Mouse (Mus musculus): ENCODE data around the gene Pacs2.
A peak's percentile ranks its signal among the peaks of the same experiment; 100 is the strongest.

Pacs2 gene

DNA sequence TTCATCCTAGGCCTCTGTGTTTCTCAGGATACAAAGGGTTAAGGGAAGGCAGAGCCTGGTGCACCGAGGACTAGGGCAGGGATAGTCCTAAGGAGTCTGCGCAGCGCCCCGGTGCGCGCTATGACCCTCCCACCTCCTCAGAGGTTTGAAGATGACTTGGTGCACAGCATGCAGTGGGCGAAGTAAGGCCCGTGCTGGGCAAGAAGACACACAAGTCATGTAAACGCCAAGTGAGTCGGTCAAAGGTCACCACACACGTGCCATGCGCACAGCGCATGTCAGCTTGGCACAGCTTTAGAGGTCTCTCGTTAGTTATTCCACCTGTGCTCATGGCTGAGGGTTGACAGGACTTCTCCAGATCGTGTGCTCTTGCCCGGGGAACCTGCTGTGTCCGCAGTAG, 75.7 kb downstream of the Pacs2 start:
- DNase-seq: no peak

DNA sequence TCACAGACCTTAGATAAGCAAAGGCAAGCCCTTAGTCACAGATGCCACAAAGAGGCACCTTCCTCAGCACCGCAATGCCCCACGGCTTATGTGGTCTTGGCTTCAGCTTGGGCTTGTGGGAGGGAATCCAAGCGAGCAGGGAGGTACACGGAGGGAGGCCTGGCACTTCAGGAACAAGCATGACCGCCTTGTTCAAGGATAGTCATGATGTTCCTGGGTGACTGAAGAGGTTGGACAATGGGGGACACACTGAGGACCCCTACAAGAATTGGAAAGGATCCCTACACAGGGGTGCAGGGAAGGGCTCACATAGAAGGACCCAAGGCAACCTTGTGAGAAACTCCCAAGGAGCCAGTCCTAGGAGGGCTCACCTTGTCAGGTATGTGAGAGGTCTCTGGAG, 82.7 kb downstream of the Pacs2 start:
- no peak for DNase-seq

- DNase-seq: peak; percentile 51 to 65
These were observed 83.5 kb downstream of the Pacs2 start, which contains the start of gene Mta1 for GRCm38 (mm10) chr12:113097749-113098281. TSS of gene Mta1 (plus strand) at chr12:113098278.

DNA sequence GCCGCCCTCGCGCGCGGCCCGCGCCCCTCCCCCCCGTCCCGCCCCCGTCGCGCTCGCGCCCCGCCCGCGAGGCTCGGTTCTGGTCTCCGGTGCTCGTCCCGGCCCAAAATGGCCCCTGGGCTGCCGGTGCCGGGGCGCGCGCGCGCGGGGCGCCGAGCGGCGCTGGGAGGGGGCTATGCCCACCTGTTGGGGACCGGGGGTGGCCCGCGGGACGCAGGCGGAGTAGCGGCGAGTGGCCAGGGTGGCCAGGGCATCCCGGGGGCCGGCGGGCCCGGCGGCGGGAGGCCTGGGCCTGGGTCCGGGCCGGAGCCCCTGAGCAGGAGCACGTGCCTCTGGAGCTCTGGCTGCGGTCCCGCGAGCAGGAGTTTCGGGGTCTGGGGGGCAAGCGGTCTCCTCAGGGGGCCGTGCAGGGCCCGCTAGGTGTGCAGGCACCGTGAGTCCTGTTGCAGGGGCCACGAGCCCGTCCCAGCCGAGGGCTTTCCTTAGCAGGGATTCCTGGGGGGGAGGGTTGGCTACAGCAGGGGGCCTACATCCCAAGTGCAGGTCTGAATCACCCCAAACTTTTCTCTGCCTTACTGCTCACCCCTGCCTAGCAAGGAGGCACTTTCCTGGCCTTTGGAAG, 84.3 kb downstream of the Pacs2 start:
- DNase-seq: peak in 1 of 2 experiments; percentile 37

DNA sequence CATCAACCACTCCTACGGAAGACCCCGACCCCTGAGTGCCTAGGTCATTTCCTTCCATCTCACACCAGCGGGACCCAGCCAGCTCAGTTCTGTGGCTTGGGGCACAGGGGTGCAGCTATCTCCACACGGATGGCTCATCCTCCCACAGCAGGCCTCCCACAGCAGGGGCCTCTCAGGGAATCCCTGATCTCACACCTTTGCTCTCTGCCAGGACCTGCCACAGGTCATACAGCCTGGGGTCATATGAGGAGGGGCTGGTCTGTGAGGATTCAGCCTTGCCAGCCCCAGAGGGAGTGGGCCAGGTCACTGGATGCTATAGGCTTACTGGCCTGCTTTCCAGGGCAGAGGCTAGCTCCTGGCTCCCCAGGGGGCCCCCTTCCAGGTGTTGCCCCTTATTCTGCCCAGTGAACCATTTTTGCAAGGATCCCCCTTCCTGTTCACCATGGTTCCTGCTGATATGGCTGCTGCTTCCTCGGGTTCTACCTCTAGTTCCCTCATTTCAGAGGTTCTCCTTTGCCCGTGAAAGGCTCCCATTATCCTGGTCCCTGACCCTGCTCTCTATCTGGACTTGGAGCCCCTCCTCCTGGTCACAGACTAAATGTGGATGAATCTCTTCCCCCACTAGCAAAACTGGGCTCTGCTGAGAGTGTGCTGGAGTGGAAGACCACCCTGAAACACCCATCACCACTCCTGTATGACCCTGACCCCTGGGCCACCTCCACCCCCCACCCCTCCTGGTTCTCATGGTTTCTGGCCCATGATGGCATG, 85.3 kb downstream of the Pacs2 start:
- DNase-seq: no peak

- DNase-seq: peak; percentile 67 to 70
These were observed 86.3 kb downstream of the Pacs2 start for GRCm38 (mm10) chr12:113100448-113101076.

GRCm38 (mm10) chr12:113101251-113101960, 87.1 kb downstream of the Pacs2 start:
- DNase-seq: no peak

DNA sequence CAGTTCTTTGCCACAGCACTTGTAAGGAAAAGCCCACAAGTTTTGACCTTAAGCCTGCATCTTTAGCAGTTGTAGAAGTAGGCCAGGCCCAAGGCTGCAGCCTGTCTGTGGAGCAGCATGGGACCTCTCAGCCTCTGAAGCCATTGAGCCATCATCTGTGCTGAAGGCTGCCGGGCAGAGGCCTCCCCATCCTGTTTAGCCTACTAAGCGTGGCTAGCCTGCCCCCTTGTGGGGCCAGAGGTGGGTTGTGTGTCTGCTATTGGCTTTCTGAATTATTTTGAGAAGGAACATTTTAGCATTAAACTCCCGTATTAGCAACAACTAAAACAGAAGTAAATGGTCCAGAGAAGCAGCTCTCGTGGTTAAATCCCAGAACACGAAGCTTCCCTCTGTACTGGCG, 88.2 kb downstream of the Pacs2 start:
- peak; percentile 66 to 75 for DNase-seq

DNA sequence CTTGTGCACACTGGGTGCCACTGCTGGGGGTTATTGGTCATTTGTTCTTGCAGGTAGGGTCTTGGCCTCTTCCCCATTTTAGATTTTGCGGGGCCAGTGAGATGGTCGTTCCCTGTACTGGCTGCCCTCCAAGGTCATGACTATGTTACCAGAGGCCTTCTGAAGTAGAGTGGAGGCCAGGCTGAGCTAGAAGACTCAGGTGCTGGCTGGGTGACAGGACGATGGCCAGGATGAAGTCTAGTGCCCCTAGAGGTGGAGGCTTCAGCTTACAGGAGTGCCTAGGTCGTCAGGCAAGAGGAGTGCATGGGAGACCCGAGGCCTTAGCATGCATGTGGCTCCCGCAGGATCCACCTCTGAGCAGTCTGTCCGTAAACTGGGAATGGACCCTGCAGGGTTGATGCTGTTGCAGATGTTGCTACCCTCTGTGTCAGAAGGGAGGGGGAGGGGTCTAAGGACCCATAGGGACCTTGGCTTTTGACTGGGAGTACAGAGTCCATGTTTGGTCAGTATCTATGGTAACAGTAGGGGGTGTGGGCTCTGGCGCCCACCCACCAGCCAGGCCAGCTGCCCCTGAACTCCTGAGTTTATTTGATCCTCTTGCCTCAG, 89.6 kb downstream of the Pacs2 start:
- DNase-seq: peak; percentile 35 to 40

DNA sequence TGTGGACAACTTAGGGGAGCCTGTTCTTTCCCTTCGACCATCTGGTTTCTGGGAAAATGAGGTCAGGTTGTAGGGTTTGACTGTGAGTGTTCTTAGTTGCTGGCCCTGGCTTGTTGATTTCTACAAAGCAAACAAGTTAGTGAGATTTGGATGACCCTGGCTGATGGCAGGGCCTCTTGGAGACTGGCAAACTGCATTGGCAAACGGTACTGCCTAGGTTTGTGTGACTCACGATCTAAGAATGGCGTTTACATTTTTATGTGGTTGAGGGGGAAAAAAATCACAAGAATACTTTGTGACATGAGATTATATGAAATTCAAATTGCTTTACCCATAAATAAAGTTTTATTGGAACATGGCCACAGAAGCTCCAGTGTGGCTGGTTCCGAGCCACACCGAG, 92.1 kb downstream of the Pacs2 start:
- no peak for DNase-seq

DNA sequence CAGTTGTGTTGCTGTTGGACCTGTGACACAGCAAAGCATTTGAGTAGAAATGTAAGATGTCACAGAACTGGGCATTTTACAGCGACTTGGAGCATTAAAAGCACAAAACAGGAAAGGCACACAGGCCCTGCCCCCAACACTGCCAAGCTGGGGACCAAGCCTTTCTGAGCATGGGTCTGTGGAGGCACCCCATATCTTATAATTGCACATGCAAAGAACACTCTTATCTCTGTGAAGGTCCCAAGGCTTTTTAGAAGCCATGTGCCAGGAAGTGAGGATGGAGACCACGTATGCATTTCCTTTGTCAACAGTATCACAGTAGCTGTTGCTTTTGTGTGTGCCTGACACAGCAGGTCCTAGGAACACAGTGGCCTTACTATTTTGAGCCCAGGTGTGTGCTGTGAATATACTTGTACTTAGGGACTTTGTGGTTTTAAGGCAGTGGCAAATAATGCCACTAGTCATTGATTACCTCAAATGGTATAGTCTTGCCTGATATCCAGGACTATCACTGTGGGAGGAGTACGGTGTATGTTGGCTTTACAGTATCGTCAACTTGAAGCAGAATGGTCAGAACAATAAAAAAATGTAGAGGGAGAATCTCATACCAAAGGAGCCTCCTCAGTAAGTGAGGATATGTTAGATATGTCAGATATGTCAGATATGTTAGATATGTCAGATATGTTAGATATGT, 93.3 kb downstream of the Pacs2 start:
- no peak for DNase-seq

GRCm38 (mm10) chr12:113108528-113109283, 94.4 kb downstream of the Pacs2 start:
- no peak for DNase-seq

DNA sequence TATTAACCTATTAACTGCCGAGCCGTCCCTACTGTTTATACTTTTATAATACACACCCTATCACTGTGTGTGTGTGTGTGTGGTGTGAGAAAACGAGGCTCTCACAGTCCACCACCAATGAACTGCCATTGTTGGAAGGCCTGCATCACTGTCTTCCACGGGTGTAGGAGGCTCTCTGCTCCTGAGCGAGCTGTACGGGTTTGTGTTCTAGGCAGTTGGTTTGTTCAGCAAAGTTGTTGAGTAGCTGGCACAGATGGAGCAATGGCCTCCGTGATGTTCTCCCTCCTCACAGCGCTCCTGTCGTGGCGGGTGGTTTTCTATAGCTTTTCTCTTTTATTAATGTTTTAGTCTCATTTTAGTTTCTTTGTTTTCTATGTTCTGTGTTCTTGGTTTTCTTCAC, 95.5 kb downstream of the Pacs2 start:
- no peak for DNase-seq

GRCm38 (mm10) chr12:113114141-113114540, 99.8 kb downstream of the Pacs2 start:
- no peak for DNase-seq

DNA sequence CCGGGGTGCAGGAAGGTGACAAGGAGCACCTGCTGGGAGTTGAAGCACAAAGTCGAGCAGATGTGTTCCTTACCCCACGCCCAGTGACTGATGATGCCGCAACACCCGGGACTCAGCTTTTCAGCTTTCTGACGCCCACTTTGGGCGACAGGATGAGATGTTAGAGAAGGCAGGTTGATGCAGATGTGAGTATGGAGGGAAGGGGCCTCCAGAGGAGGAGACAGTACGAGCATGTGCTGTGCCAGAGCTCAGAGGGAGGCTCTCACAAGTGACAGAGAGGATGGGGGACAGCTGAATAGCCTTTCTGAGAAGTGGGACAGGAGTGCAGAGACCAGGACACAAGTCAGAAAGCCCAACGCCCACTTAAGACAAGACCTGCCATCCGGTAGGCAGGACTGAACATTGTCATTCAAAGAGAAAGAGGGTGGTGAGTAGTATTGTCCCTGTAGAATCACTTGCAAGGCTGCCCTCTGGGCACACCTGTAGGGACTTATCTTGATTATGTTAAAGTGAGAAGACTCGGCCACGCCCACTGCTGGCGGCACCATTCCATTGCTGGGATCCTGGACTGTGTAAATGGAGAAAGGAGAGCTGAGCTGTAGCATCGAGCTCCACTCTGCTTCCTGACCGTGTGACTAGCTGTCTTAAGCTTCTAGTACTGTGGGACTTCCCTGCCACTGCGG, 100.7 kb downstream of the Pacs2 start:
- DNase-seq: no peak

DNA sequence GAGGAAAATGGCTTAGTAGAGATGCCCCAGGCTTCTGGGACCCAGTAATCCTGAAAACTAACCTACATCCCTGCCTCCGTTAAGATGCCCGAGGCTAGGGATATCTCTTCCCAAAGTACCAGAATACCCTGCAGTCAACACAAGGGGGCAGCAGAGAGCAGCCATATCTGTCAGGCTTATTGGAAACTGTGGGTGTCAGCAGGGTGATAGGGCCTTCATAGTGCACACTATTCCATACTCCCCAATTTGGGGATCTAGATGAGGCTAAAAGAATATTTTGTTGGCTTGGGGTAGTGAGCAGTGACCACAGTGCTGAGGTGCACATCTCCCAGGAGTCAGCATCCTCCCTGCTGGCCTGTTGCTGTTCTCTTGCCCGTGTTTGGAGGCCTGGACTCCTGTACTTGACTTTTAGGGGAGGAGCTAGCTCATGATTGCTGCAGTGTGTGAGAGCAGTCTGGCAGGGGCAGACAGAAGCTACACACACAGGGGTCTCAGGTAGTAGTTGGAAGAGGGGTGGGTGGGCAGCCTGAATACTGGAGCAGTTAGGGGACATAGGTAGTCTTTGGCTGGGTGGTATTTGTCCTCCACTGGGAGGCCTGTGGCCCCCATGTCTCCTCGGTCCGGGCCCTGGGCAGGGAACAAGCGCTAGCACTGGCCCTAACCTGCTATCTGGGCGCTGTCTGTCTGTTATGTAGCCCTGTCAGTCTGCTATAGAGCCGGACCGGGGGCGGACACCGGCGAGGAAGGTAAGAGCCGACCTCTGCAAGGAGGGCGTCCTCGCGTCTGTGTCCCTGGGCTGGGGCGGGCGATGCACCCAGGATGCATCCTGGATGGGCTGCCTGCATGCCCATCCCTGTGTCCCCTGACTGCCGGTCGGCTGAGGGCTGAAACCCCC, 105.5 kb downstream of the Pacs2 start:
- peak; percentile 85 to 86 for DNase-seq

All from cerebellum, postnatal 36 days (tissue).